Mouse (Mus musculus): ENCODE data around the gene BC053393.
"Not testable (repeated sequence)": the region's sequence is repeated elsewhere in the genome, so short reads cannot be mapped to it uniquely, and the experiment has no call there.

Gene BC053393

GRCm38 (mm10) chr11:46571327-46571726 lies at the start of gene BC053393:
BC053393 (plus strand) TSS chr11:46571536.
- no peak for DNase-seq (ENCODE audit: low spot score in 2 of 2)

GRCm38 (mm10) chr11:46522719-46523118 lies 48.6 kb upstream of the BC053393 start:
- DNase-seq (ENCODE audit: low spot score in 2 of 2), result no peak

GRCm38 (mm10) chr11:46523912-46524311 lies 47.4 kb upstream of the BC053393 start, which contains the start of gene Gm12169:
Gm12169 (plus strand) TSS chr11:46524212.
- no peak for DNase-seq (ENCODE audit: low spot score in 2 of 2)

GRCm38 (mm10) chr11:46530149-46530548 lies 41.2 kb upstream of the BC053393 start:
- DNase-seq (ENCODE audit: low spot score in 2 of 2), result no peak

- no peak for DNase-seq (ENCODE audit: low spot score in 2 of 2)
Measured at GRCm38 (mm10) chr11:46536978-46537377, 34.4 kb upstream of the BC053393 start.

GRCm38 (mm10) chr11:46543530-46543929 lies 27.8 kb upstream of the BC053393 start:
- no peak for DNase-seq (ENCODE audit: low spot score in 2 of 2)

GRCm38 (mm10) chr11:46549721-46550120 lies 21.6 kb upstream of the BC053393 start:
- no peak for DNase-seq (ENCODE audit: low spot score in 2 of 2)

- no peak for DNase-seq (ENCODE audit: low spot score in 2 of 2)
Measured at GRCm38 (mm10) chr11:46552741-46553140, 18.6 kb upstream of the BC053393 start.

GRCm38 (mm10) chr11:46561096-46561495 lies 10.2 kb upstream of the BC053393 start:
- DNase-seq (ENCODE audit: low spot score in 2 of 2), result no peak

GRCm38 (mm10) chr11:46564671-46565070 lies 6.7 kb upstream of the BC053393 start:
- peak; percentile 8 to 23 for DNase-seq (ENCODE audit: low spot score in 2 of 2)

- no peak for DNase-seq (ENCODE audit: low spot score in 2 of 2)
Measured at GRCm38 (mm10) chr11:46565967-46566366, 5.4 kb upstream of the BC053393 start.

GRCm38 (mm10) chr11:46569107-46569506 lies 2.2 kb upstream of the BC053393 start:
- no peak for DNase-seq (ENCODE audit: low spot score in 2 of 2)

- no peak for DNase-seq (ENCODE audit: low spot score in 2 of 2)
Measured at GRCm38 (mm10) chr11:46578771-46579281, 7.5 kb downstream of the BC053393 start.

- no peak for DNase-seq (ENCODE audit: low spot score in 2 of 2)
Measured at GRCm38 (mm10) chr11:46580428-46580827, 9.1 kb downstream of the BC053393 start.

- no peak for DNase-seq (ENCODE audit: low spot score in 2 of 2)
Measured at GRCm38 (mm10) chr11:46582741-46583140, 11.4 kb downstream of the BC053393 start.

GRCm38 (mm10) chr11:46592416-46592815 lies 21.1 kb downstream of the BC053393 start:
- DNase-seq (ENCODE audit: low spot score in 2 of 2), result no peak

- no peak for DNase-seq (ENCODE audit: low spot score in 2 of 2)
Measured at GRCm38 (mm10) chr11:46619929-46620328, 48.6 kb downstream of the BC053393 start.

GRCm38 (mm10) chr11:46620414-46621168 lies 49.3 kb downstream of the BC053393 start:
- no peak for DNase-seq (ENCODE audit: low spot score in 2 of 2)

GRCm38 (mm10) chr11:46629211-46629795 lies 58.0 kb downstream of the BC053393 start, which contains the start of gene Dppa1:
Dppa1 (minus strand) TSS chr11:46629261.
- DNase-seq (ENCODE audit: low spot score in 2 of 2), result no peak

GRCm38 (mm10) chr11:46631635-46632034 lies 60.3 kb downstream of the BC053393 start:
- no peak for DNase-seq (ENCODE audit: low spot score in 2 of 2)

GRCm38 (mm10) chr11:46635516-46635915 lies 64.2 kb downstream of the BC053393 start:
- DNase-seq (ENCODE audit: low spot score in 2 of 2), result not testable (repeated sequence)

- DNase-seq (ENCODE audit: low spot score in 2 of 2), result no peak
Measured at GRCm38 (mm10) chr11:46636568-46636967, 65.2 kb downstream of the BC053393 start.
